Mouse (Mus musculus) heart, postnatal 25 days (tissue): Measurements from ENCODE around the gene Cbfa2t2. TPM values are rescaled to one million over a fixed set of nuclear protein-coding genes. Genes with fewer than 3 reads are reported as not detected.
"Not testable (repeated sequence)": the region's sequence is repeated elsewhere in the genome, so short reads cannot be mapped to it uniquely, and the experiment has no call there.

Source experiments
- DNase-seq: peaks from one replicate; pipeline ENCODE4 v3.0.0; 2022; ENCODE audit warnings: low spot score
- intact Hi-C: fragments of 180-260 bp; cut with DNase I; formaldehyde crosslinking; loops from one replicate; pipeline ENCODE4 v1.15.1; 2025
- total RNA-seq, 2 experiments: library from RNA; stranded (reverse); gene quantifications; 2 replicates each; pipeline ENCODE4 v1.2.3; 2021

The Cbfa2t2 gene
- total RNA-seq, 2 experiments from 2014 or later: 14.3 to 18.4 TPM

DNA sequence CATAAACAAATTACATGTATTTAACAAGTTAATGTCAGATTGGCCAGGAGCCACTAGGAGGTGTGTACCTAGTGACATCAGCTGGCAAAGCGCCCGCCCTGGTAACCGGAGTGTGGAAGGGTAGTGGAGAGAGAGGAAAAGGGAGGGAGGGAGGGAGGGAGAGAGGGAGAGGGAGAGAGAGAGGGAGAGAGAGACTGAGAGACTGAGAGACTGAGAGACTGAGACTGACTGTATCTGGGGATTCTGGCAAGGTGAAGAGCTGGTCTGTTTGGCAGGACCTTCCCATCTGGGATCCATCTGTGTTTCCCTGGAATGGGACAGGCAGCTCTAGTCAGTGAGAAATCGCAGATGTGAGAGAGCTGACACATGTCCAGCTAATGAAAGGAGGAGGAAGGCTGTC is 23.6 kb downstream of the Cbfa2t2 start:
- intact Hi-C loops: no loop called here
- peak; percentile 43 for DNase-seq

DNA sequence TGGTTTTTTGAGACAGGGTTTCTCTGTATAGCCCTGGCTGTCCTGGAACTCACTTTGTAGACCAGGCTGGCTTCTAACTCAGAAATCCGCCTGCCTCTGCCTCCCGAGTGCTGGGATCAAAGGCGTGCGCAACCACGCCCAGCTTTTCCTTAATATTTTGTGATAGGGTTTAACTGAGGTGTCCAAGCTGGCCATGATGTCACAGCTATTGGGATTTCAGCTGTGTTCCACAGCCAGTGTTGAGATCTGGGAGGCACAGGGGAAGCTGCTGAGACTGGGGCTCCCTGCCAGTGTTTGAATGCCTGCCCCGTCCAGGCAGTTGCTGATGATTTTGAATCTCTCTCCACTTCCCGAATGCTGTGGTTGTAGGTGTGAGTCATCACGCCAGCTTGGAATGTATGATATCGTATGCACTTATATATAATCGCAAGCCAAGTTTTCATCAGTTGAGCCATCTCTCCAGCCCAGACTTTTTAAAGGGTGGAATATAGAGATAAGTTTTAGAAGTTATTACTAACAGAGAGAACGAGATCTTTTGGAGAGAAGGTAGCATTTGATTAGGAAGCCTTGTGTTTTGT is 27.4 kb downstream of the Cbfa2t2 start:
- intact Hi-C loops: no loop called here
- DNase-seq: peak; percentile 24

GRCm38 (mm10) chr2:154465914-154466335 is 29.6 kb downstream of the Cbfa2t2 start:
- intact Hi-C loops: no loop called here
- no peak for DNase-seq

DNA sequence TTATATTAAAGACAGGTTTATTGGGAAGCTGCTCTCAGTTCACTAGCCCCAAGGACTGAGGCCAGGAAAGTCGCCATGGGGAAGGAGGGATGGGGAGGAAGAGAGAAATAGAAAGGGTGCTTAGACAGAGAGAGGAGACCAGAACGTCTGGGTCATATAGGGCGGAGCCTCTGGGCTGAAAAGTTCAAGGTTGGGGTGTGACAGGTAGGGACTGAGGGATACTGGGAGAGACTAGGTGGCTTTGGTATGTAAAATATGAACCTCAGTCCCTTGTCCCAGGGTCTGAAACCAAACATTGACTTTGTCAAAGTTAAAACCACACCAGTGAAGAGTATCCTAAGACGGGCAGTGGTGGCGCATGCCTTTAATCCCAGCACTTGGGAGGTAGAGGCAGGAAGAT is 30.9 kb downstream of the Cbfa2t2 start:
- intact Hi-C loops: no loop called here
- no peak for DNase-seq

- DNase-seq: no peak
- intact Hi-C loops: no loop called here
Measured at GRCm38 (mm10) chr2:154474251-154475061, 38.2 kb downstream of the Cbfa2t2 start.

DNA sequence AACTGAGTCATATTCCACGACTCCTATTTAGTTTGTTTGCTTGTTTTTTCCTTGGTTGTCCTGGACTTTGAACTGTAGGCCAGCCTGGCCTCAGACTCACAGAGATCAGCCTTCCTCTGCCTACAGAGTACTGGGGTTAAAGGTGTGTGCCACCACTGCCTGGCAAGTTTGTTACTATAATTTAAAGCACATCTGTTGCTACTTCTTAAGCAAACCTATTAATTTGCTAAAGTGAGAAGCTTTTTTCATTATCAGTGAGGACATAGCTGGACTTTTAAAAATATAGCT is 38.7 kb downstream of the Cbfa2t2 start:
- DNase-seq: no peak
- intact Hi-C loops: no loop called here

DNA sequence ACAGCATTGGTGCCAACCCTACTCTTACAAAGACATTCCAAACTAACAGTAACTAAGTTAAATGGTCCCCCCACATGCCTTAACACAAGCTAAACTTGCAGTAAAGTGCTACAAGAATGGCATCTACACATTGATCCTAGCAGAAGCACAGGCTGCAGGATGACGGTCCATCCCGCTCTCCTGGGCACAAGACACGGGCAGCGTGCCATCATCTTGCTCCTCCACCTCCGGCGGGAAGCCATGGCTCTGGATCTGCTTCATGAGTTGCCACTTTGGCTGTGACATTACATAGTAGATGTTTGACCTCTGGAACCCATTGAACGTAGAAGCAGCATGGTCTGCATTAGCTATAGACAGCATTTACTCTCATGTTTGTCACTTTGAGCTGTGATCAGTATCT is 39.6 kb downstream of the Cbfa2t2 start:
- intact Hi-C loops: no loop called here
- no peak for DNase-seq

DNA sequence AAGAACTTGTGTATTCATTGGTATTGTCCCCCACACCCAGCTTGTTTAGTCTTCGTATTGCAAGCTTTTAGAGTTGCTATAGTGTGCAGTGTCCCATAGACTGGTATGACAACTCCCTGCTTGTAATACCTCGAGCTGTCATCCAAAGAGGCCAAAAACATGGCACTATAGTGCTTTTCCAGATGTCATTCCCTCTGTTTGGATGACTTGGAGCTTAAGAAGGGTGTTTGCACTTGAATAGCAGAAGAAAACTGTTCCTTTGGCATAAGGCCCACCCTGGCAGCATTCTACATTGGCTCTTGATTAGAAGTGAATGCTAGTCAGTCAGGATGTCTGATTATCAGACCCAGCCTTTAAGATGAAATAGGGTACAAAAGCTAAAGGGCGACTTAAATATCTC is 40.7 kb downstream of the Cbfa2t2 start:
- intact Hi-C loops: no loop called here
- no peak for DNase-seq

DNA sequence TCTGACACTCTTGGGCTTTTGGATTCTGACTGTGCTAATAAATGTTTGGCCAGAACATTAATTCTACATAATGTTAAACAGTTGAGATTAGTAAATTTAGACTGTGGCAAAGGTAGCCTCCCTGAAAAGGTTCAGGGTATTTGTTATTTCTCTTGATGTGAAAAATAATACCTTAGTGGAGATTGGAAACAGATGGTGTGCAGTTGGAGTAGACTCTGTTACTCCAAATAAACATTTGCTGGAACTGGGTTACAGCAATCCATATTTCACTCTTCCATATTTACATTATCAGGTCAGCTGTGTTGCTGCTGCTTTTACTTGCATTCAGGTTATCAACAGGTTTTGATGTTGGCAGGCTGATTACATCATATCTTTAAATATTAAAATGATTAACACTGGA is 55.5 kb downstream of the Cbfa2t2 start:
- DNase-seq: no peak
- intact Hi-C loops: loop anchor here (5.0 kb wide), 1 partner anchor 49 kb away; no protein-coding TSS in a partner anchor

GRCm38 (mm10) chr2:154493559-154493958 is 57.3 kb downstream of the Cbfa2t2 start:
- intact Hi-C loops: loop anchor here (5.0 kb wide), 1 partner anchor 51 kb away; no protein-coding TSS in a partner anchor

GRCm38 (mm10) chr2:154495021-154495420 is 58.7 kb downstream of the Cbfa2t2 start:
- intact Hi-C loops: no loop called here
- DNase-seq: no peak

More at GRCm38 (mm10) chr2:154493559-154493958, 57.3 kb downstream of the Cbfa2t2 start:
- DNase-seq: not testable (repeated sequence)

GRCm38 (mm10) chr2:154498571-154498970 is 62.3 kb downstream of the Cbfa2t2 start:
- no peak for DNase-seq
- intact Hi-C loops: no loop called here

- DNase-seq: no peak
- intact Hi-C loops: no loop called here
Measured at GRCm38 (mm10) chr2:154499717-154500247, 63.5 kb downstream of the Cbfa2t2 start.

- intact Hi-C loops: no loop called here
- no peak for DNase-seq
Measured at GRCm38 (mm10) chr2:154500758-154501157, 64.5 kb downstream of the Cbfa2t2 start.

DNA sequence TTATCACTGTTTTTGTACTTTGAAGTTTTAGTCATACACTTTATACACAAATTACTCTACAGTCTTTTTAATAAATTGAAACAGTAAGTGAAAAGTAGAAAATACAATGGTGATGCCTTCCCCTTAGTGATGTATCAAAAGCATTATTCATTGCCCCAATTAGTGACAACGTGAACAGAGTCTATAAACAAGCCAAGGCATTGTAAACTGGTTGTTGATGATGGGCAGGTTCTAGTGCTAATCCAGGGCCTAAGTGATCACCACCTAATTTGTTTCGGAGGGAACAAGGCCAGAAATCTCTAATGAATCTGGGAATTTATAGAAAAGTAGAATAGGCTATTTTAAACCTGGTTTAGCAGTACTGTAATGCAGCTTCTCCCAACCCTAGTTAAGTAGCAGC is 70.8 kb downstream of the Cbfa2t2 start:
- intact Hi-C loops: no loop called here
- no peak for DNase-seq

GRCm38 (mm10) chr2:154507566-154508283 is 71.4 kb downstream of the Cbfa2t2 start:
- no peak for DNase-seq
- intact Hi-C loops: no loop called here

- intact Hi-C loops: no loop called here
Measured at GRCm38 (mm10) chr2:154508450-154508849, 72.2 kb downstream of the Cbfa2t2 start.

DNA sequence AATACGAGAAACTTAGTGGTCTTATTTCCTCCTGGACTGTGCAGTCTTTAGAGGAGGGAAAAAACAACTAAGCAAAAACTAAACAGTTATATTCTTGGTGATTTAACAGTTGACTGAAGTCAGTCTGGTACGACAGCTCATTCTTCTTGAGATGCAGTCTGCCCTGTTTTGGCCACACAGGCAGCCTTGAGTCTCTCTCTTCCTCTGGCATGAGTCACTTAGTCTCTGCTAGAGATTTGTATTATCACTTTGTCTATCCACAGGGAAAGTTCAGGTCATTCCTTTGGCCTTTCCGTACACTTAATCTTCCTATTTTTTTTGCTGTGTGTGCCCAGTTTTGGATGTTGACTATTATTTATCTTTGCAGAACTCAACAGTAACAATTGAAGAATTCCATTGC is 73.9 kb downstream of the Cbfa2t2 start:
- DNase-seq: no peak
- intact Hi-C loops: no loop called here

More at GRCm38 (mm10) chr2:154508450-154508849, 72.2 kb downstream of the Cbfa2t2 start:
- DNase-seq: no peak

DNA sequence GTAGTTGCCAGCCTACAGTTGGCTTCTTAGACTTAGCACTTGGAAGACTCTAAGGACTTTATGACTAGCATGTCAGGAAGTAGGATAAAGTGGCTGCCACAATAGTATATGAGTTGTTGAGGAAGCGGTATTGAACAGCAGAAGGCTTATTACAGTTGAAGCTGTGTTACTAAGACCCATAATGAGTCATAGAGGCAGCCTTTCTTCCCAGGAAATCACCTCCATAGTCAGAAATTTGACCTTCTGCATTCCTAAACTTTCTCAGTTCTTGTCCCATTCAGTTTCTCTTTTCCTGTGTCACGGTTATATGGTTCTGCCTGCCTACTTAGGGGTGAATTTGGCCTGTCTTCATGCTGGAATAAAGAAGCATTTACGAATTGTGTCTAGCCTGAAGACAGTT is 80.7 kb downstream of the Cbfa2t2 start:
- DNase-seq: no peak
- intact Hi-C loops: no loop called here

- DNase-seq: no peak
- intact Hi-C loops: no loop called here
Measured at GRCm38 (mm10) chr2:154517424-154517823, 81.1 kb downstream of the Cbfa2t2 start.

DNA sequence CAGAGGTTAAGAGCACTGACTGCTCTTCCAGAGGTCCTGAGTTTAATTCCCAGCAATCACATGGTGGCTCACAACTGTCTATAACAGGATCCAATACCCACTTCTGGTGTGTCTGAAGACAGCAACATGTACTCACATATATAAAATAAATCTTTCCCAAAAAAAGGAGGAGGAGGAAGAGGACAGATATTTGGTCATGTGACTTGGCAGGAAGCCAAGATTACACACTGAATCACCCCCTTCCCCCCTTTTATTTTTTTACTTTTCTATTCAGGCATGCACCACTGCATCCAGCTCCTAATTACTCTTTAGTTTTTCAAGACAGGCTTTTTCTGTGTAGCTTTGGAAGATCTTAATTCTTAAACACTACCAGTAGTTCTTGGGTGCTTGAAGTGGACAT is 85.2 kb downstream of the Cbfa2t2 start:
- intact Hi-C loops: no loop called here
- no peak for DNase-seq
